Mouse (Mus musculus) midbrain, embryonic 13.5 days (tissue): ENCODE measurements at regions not wholly inside any gene's neighbourhood (a gene's known extent, or its start where the extent isn't known, plus 50 kb on each side); places are given as distances from the start of the nearest gene placed in this dataset.

Experiments used
- ATAC-seq: fragments of 200-750 bp; cut with Nextera tagmentation; 2 replicates; pipeline ENCODE4 v1.8.0; 2017; ENCODE audit warnings: mild to moderate bottlenecking, moderate TSS enrichment, moderate library complexity
- H3K27ac ChIP-seq: fragments of 300-500 bp; sonication (generic); 2 replicates; pipeline ENCODE4 v1.5.1; 2015; ENCODE audit warnings: inconsistent platforms, mild to moderate bottlenecking, moderate library complexity
- H3K27me3 ChIP-seq: fragments of 300-500 bp; sonication (generic); 2 replicates; pipeline ENCODE4 v1.6.1; 2015; ENCODE audit warnings: mild to moderate bottlenecking, inconsistent platforms
- H3K36me3 ChIP-seq: fragments of 300-500 bp; sonication (generic); 2 replicates; pipeline ENCODE4 v1.6.1; 2015; ENCODE audit warnings: mild to moderate bottlenecking, inconsistent platforms
- H3K4me1 ChIP-seq: fragments of 300-500 bp; sonication (generic); replicated peaks from 2 replicates; pipeline ENCODE4 v1.6.1; 2015; ENCODE audit warnings: inconsistent platforms
- H3K4me2 ChIP-seq: fragments of 300-500 bp; sonication (generic); replicated peaks from 2 replicates; pipeline ENCODE4 v1.6.1; 2015; ENCODE audit warnings: moderate library complexity, mild to moderate bottlenecking, inconsistent platforms
- H3K4me3 ChIP-seq: fragments of 300-500 bp; sonication (generic); replicated peaks from 2 replicates; pipeline ENCODE4 v1.5.1; 2015; ENCODE audit warnings: mild to moderate bottlenecking, inconsistent platforms
- H3K9ac ChIP-seq: fragments of 300-500 bp; sonication (generic); replicated peaks from 2 replicates; pipeline ENCODE4 v1.6.1; 2015; ENCODE audit warnings: mild to moderate bottlenecking, inconsistent platforms
- H3K9me3 ChIP-seq: fragments of 300-500 bp; sonication (generic); 2 replicates; pipeline ENCODE4 v1.6.1; 2016; ENCODE audit warnings: mild to moderate bottlenecking, inconsistent platforms
- WGBS: fragments of 180-500 bp; shearing (Covaris S2); methylation state at CpG from one replicate; pipeline ENCODE4 v1.1.7; 2015; 5-methylcytosine and 5-hydroxymethylcytosine counted together

DNA sequence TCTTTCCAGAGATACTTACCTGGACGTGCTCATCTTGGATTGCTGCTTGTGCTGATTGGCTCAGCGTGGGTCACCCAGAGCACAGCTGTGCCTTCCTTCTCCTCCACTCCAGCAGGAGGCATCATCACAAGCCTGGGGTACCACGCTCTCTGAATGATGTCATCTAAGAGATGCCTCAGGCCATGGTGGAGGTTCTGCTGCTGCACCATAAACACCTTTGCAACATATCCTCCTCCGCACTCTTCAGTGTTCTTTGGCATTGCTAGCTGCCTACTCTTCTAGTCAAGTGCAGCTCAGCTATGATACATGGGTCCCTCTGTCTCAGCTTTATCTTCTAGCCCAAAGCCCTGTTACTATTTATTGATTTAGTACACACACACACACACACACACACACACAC, 110.8 kb downstream of the Emp1 start:
- ATAC-seq, result no peak
- no peak overlapping the region for H3K4me2 ChIP-seq
- no peak overlapping the region for H3K4me3 ChIP-seq
- no peaks in the 10 kb centered on the region for H3K36me3 ChIP-seq
- no peaks in the 10 kb centered on the region for H3K4me1 ChIP-seq
- H3K27ac ChIP-seq, result no peak overlapping the region
- no peak overlapping the region for H3K9ac ChIP-seq
- H3K27me3 ChIP-seq, result no peaks in the 10 kb centered on the region
- 90% methylated on average over 4 of the region's 4 CpGs for WGBS
- no peaks in the 10 kb centered on the region for H3K9me3 ChIP-seq

GRCm38 (mm10) chr6:135488795-135489194, 126.5 kb downstream of the Emp1 start:
- H3K9ac ChIP-seq, result no peak overlapping the region
- no peak overlapping the region for H3K27ac ChIP-seq
- no peaks in the 10 kb centered on the region for H3K27me3 ChIP-seq
- 72% methylated on average over 2 of the region's 2 CpGs for WGBS
- no peak overlapping the region for H3K4me3 ChIP-seq
- no peak overlapping the region for H3K4me2 ChIP-seq
- no peak for ATAC-seq
- H3K9me3 ChIP-seq, result no peaks in the 10 kb centered on the region
- no peaks in the 10 kb centered on the region for H3K36me3 ChIP-seq
- H3K4me1 ChIP-seq, result no peaks in the 10 kb centered on the region

DNA sequence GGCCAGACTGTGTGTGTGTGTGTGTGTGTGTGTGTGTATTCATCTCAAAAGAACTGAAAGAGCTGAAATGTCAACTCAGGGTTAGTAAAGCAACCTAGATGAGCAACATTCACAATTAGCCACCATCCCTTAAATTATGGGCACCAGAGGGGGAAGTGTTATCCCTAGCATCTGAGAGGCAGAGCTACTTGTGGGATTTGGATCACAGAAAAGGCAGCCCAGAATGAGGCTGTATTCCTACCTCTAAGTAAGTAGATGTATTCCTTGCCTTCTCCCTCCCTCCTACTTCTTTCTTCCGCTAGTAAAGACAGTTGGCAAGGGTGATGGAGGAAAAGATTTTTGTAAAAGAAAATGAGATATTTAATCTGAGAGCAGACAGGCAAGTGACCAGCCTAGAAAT, 131.6 kb downstream of the Emp1 start:
- Histone ChIP-seq H3K27me3 (no peaks in the 10 kb centered on the region), H3K27ac (no peak overlapping the region), H3K4me1 (no peaks in the 10 kb centered on the region), H3K9ac (no peak overlapping the region), H3K4me2 (no peak overlapping the region), H3K36me3 (no peaks in the 10 kb centered on the region), H3K9me3 (no peaks in the 10 kb centered on the region), H3K4me3 (no peak overlapping the region)
- no peak for ATAC-seq
- 90% methylated on average over 1 of the region's 1 CpGs for WGBS

DNA sequence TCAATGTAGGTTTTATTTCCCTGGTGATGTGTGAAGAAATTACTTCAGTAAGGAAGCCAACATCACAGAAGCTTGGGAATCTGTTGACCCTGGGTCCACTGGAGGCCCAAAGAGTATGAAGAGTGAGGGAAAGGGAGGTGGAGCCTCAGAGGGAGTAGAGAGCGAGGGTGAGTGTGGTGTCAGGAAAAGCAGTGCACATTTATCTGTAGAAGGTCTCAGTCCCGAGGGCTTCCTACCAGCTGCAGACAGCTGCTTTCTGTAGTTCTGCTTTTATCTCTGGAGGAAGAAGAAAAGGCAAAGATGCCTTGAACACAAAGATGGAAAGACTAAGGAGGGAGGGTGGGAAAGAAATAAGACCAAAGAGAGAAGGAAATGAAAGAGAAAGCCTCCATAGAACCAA, 133.5 kb downstream of the Emp1 start:
- ATAC-seq, result no peak
- Histone ChIP-seq H3K27ac (no peak overlapping the region), H3K9ac (no peak overlapping the region), H3K9me3 (no peaks in the 10 kb centered on the region), H3K4me3 (no peak overlapping the region), H3K27me3 (no peaks in the 10 kb centered on the region), H3K4me1 (no peaks in the 10 kb centered on the region), H3K36me3 (no peaks in the 10 kb centered on the region), H3K4me2 (no peak overlapping the region)
- WGBS, result 78% methylated on average over 2 of the region's 2 CpGs

GRCm38 (mm10) chr6:135498592-135498991, 136.2 kb downstream of the Emp1 start:
- H3K36me3 ChIP-seq, result no peaks in the 10 kb centered on the region
- no peak overlapping the region for H3K27ac ChIP-seq
- no peaks in the 10 kb centered on the region for H3K4me1 ChIP-seq
- WGBS, result 91% methylated on average over 6 of the region's 6 CpGs
- H3K9me3 ChIP-seq, result no peaks in the 10 kb centered on the region
- no peaks in the 10 kb centered on the region for H3K27me3 ChIP-seq
- H3K9ac ChIP-seq, result no peak overlapping the region
- H3K4me2 ChIP-seq, result no peak overlapping the region
- no peak for ATAC-seq
- H3K4me3 ChIP-seq, result no peak overlapping the region

- WGBS, result 72% methylated on average over 3 of the region's 3 CpGs
- H3K9ac ChIP-seq, result no peak overlapping the region
- H3K27me3 ChIP-seq, result no peaks in the 10 kb centered on the region
- H3K9me3 ChIP-seq, result no peaks in the 10 kb centered on the region
- H3K4me2 ChIP-seq, result no peak overlapping the region
- H3K4me1 ChIP-seq, result no peaks in the 10 kb centered on the region
- no peaks in the 10 kb centered on the region for H3K36me3 ChIP-seq
- H3K27ac ChIP-seq, result no peak overlapping the region
- no peak overlapping the region for H3K4me3 ChIP-seq
- ATAC-seq, result no peak
Measured at GRCm38 (mm10) chr6:135500381-135500780, 138.0 kb downstream of the Emp1 start.

- Histone ChIP-seq H3K36me3 (no peaks in the 10 kb centered on the region), H3K4me1 (no peaks in the 10 kb centered on the region), H3K27ac (no peak overlapping the region), H3K4me2 (no peak overlapping the region), H3K27me3 (no peaks in the 10 kb centered on the region), H3K9me3 (no peaks in the 10 kb centered on the region), H3K9ac (no peak overlapping the region), H3K4me3 (no peak overlapping the region)
- ATAC-seq, result no peak
- 82% methylated on average over 6 of the region's 6 CpGs for WGBS
Measured at GRCm38 (mm10) chr6:135501791-135502190, 139.4 kb downstream of the Emp1 start.

DNA sequence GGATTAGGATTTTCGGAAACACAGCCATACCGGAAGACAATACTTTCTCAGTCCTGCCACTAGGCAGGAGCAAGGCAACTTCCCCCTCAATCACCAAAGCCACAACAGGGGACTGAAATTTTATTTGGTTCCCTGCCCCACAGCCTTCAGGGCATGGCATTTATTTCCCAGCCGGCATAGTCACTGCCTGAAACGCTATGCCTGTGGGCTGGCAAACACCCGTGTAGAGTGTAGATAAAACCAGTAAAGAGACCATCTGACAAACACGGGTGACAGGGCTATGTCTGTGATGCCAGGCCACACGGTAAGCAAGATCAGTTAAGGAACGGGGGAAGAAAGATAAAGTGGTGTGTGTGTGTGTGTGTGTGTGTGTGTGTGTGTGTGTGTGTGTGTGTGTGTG, 140.1 kb downstream of the Emp1 start:
- no peak overlapping the region for H3K27ac ChIP-seq
- H3K4me3 ChIP-seq, result no peak overlapping the region
- no peaks in the 10 kb centered on the region for H3K36me3 ChIP-seq
- no peaks in the 10 kb centered on the region for H3K9me3 ChIP-seq
- WGBS, result 79% methylated on average over 8 of the region's 8 CpGs
- no peak overlapping the region for H3K4me2 ChIP-seq
- H3K27me3 ChIP-seq, result no peaks in the 10 kb centered on the region
- ATAC-seq, result no peak
- no peak overlapping the region for H3K9ac ChIP-seq
- no peaks in the 10 kb centered on the region for H3K4me1 ChIP-seq

DNA sequence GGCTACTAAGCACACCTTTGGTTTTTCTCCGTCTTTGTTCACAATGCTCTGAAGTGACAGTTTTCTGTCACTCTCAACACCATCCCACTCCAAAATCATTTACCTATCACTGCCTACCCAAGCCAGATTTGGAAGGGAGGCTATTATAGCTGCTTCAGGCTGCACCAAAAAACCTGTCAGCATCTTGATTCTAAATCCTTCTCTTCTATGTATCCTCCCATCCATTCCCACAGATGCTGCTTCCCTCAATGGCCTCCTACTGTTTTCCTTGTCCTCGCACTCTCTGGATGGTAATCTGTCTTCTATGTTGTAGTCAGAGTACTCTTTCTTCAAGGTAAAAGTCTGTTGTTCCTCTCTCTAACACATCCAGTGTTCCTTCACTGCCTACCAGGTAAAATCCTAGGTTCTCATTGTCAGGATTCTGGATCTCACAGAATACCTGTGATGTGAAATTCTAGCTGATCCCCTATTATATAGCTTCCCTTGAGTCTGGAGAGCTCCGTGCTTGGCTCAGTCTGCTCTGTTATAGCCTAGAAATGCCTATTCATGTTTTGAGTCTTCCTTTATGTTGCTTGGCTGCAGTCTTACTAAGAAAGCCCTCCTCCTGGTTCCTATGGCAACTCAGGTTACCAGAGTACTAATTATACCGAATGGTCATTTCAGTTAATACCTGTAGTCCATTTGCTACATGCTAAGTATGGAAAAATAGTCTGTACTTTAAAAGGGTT, 156.5 kb downstream of the Emp1 start:
- peak; percentile 67 for ATAC-seq
- Histone ChIP-seq H3K9ac (no peak overlapping the region), H3K4me2 (no peak overlapping the region), H3K9me3 (no peaks in the 10 kb centered on the region), H3K27me3 (peaks cover 6% of the 10 kb centered on the region; the same call in 1 of the 2 replicates), H3K4me1 (peaks cover 24% of the 10 kb centered on the region), H3K27ac (no peak overlapping the region), H3K36me3 (no peaks in the 10 kb centered on the region), H3K4me3 (no peak overlapping the region)
- 28% methylated on average over 4 of the region's 4 CpGs for WGBS

DNA sequence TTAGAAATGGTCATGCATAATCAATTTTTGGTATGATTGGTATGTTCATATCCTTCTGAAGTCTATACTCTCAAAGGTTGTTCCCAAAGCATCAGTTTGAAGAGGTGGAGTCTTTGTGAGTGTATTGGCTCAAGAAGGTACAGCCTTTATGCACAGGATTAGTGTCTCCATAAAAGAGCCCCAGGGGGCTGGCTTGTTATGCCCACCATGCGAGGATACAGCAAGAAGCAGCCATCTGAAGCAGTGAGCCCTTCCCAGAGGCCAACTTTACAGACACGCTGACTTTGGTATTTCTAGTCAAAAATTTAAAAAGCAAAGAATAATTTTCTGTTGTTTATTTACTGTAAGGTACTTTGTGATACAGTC, 157.1 kb downstream of the Emp1 start:
- Histone ChIP-seq H3K27ac (no peak overlapping the region), H3K36me3 (no peaks in the 10 kb centered on the region), H3K9ac (no peak overlapping the region), H3K27me3 (peaks cover 8% of the 10 kb centered on the region), H3K9me3 (no peaks in the 10 kb centered on the region), H3K4me3 (no peak overlapping the region), H3K4me2 (no peak overlapping the region), H3K4me1 (peaks cover 24% of the 10 kb centered on the region)
- 24% methylated on average over 2 of the region's 2 CpGs for WGBS
- peak; percentile 77 for ATAC-seq

DNA sequence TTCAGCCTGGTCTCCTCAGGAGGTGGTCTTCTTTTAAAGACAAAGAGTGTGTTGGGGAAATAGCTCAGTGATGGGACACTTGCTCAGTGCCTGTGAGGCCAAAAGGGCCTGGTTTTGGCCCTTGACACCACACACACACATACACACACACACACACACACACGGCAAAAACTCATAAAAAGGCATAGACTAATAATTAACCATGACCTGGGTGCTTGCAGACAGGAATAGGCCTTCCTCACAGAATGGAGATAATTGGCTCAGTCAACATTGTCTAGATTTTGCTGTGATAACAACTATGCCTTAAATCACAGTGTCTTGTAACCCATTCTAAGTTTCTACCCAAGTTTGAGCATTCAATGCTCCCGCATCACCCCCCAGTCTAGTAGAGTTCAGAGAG, 158.5 kb downstream of the Emp1 start:
- WGBS, result 80% methylated on average over 2 of the region's 2 CpGs

GRCm38 (mm10) chr6:135524886-135525285, 162.5 kb downstream of the Emp1 start:
- WGBS, result 75% methylated on average over 5 of the region's 5 CpGs
- no peak overlapping the region for H3K4me2 ChIP-seq
- H3K9me3 ChIP-seq, result no peaks in the 10 kb centered on the region
- no peak overlapping the region for H3K9ac ChIP-seq
- no peak overlapping the region for H3K27ac ChIP-seq
- H3K27me3 ChIP-seq, result peaks cover 18% of the 10 kb centered on the region
- H3K4me1 ChIP-seq, result peaks cover 24% of the 10 kb centered on the region
- no peak overlapping the region for H3K4me3 ChIP-seq
- ATAC-seq, result no peak
- no peaks in the 10 kb centered on the region for H3K36me3 ChIP-seq

More for the DNA sequence above, 158.5 kb downstream of the Emp1 start:
- no peaks in the 10 kb centered on the region for H3K9me3 ChIP-seq
- no peak overlapping the region for H3K27ac ChIP-seq
- peaks cover 30% of the 10 kb centered on the region for H3K4me1 ChIP-seq
- no peak overlapping the region for H3K4me3 ChIP-seq
- H3K27me3 ChIP-seq, result peaks cover 9% of the 10 kb centered on the region
- no peak for ATAC-seq
- H3K9ac ChIP-seq, result no peak overlapping the region
- no peaks in the 10 kb centered on the region for H3K36me3 ChIP-seq
- H3K4me2 ChIP-seq, result no peak overlapping the region

DNA sequence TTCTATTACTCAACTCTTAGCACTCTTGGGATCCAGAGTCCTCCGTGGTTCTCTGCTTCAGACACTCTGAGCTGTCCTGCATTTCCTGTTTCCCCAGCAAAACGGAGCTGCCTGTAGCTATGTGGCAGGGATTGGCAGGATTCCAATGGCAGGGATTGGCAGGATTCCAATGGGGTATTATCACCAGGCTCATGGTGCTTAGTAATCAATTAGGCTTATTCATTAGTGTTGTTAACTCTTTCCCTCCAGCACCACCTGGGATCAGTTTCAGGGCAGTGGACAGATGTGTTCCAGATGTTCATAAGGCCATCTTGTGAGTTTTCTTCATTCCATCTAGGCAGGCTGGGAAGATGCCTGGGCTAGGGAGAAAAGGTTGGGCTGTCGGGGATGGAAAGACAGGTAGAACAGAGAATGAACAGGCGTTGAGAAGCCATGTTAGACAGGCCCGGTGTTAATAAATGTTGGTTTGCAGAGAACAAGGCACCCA, 163.5 kb downstream of the Emp1 start:
- peaks cover 18% of the 10 kb centered on the region for H3K27me3 ChIP-seq
- WGBS, result 51% methylated on average over 5 of the region's 5 CpGs
- H3K9ac ChIP-seq, result no peak overlapping the region
- H3K36me3 ChIP-seq, result no peaks in the 10 kb centered on the region
- H3K4me2 ChIP-seq, result 0 out of 2 replicates have a peak overlapping the region, but pooled peaks have one; percentile 6
- no peak overlapping the region for H3K4me3 ChIP-seq
- H3K27ac ChIP-seq, result no peak overlapping the region
- ATAC-seq, result peak; percentile 92
- peaks cover 17% of the 10 kb centered on the region for H3K4me1 ChIP-seq
- H3K9me3 ChIP-seq, result no peaks in the 10 kb centered on the region
